Mouse (Mus musculus): ENCODE data around the gene Spz1.

- TF ChIP-seq POLR2A (IDR thresholded peaks at IDR 0.05; ENCODE audit: low read depth, low read length) (peak; percentile 92), CTCF (IDR thresholded peaks at IDR 0.05; ENCODE audit: extremely low read depth, insufficient read length, insufficient replicate concordance, low read depth, low read length) (no peak; the same call in 1 of the 2 replicates)
Observed at GRCm38 (mm10) chr13:92610311-92611221, 34.6 kb upstream of the Spz1 start, which contains the start of gene Serinc5.
